In genomic region chr15:86007690-86008121, GRCm38 (mm10) we compare ENCODE assay signal across 8 mouse cellular contexts. TPM values are rescaled to one million over a fixed set of nuclear protein-coding genes. Genes with fewer than 3 reads are reported as not detected.
DNase-seq lines count a peak whose midpoint lies in the region; ATAC-seq and TF ChIP-seq lines count a peak whose summit lies in the region.

No protein-coding gene starts in this region.

- no peak for TF ChIP-seq CTCF in lung, adult 2 months (IDR thresholded peaks at IDR 0.05; ENCODE audit: insufficient read depth, low read length)

- no peak for DNase-seq in lung, adult 2 months
- DNase-seq in lung, postnatal 10 days, result no peak
- peak; percentile 62 for DNase-seq in embryo, embryonic 11 days
- DNase-seq in ovary, adult 18-20 months (ENCODE audit: low spot score), result no peak
- DNase-seq in layer of hippocampus, postnatal 36 days, result no peak
- DNase-seq in cerebellum, postnatal 25 days, result no peak

- peak overlapping the region; percentile 23 for H3K4me3 ChIP-seq in lung, adult 2 months (replicated peaks; ENCODE audit: extremely low read depth, low read depth, low read length)

- 7% methylated on average over 6 of the region's 6 CpGs for WGBS in lung, adult 2 months

- ATAC-seq in inflammation-experienced regulatory T-cells, adult 6 months, result peak; percentile 97
- ATAC-seq in megakaryocyte, adult 5-6 weeks (ENCODE audit: poor library complexity, severe bottlenecking), result peak; percentile 91

- no peak for TF ChIP-seq POLR2A in lung, adult 2 months (IDR thresholded peaks at IDR 0.05; ENCODE audit: borderline replicate concordance, extremely low read depth, low read depth, low read length)

- peaks cover 6% of the 10 kb centered on the region for H3K4me1 ChIP-seq in lung, adult 2 months (ENCODE audit: control insufficient read depth, insufficient read depth, low read length)

RNA-seq across cellular contexts. Expression of gene Celsr1, which starts 25.9 kb away (rescaled TPM):
- 16.0 and 16.2 TPM in 2 replicates for polyA plus RNA-seq in lung, adult 2 months (2012; rRNA removed)
- polyA plus RNA-seq in inflammation-experienced regulatory T-cells, adult 6 months (2017; shearing (Covaris generic)), result 1 to 10 TPM; 4.4 to 5.0 (median 4.7) TPM
- total RNA-seq in megakaryocyte, adult 5-6 weeks (2015), result 1.0 and 1.2 TPM in 2 replicates
- total RNA-seq in megakaryocyte, adult 5-6 weeks (2017), result 1.2 and 4.4 TPM in 2 replicates
- 1 to 10 TPM; 4.1 to 4.7 TPM for total RNA-seq in layer of hippocampus, postnatal 36 days (2021)

RNA-seq across cellular contexts. Expression of gene Gramd4, which starts 49.8 kb away (rescaled TPM):
- 21.5 and 24.4 TPM in 2 replicates for polyA plus RNA-seq in lung, adult 2 months (2012; rRNA removed)
- polyA plus RNA-seq in inflammation-experienced regulatory T-cells, adult 6 months (2017; shearing (Covaris generic)), result 10 to 100 TPM; 13.4 to 26.0 (median 22.9) TPM
- total RNA-seq in megakaryocyte, adult 5-6 weeks (2015), result 11.5 and 13.1 TPM in 2 replicates
- total RNA-seq in megakaryocyte, adult 5-6 weeks (2017), result 36.8 and 46.0 TPM in 2 replicates
- 10 to 100 TPM; 25.4 to 30.9 TPM for total RNA-seq in layer of hippocampus, postnatal 36 days (2021)
